Mouse (Mus musculus) olfactory bulb, adult 2 months (tissue): ENCODE results near the gene Slc25a41. TPM values are rescaled to one million over a fixed set of nuclear protein-coding genes. Genes with fewer than 3 reads are reported as not detected.

ENCODE experiments used
- H3K27ac ChIP-seq: fragments of 200-500 bp; 2 replicates; pipeline ENCODE4 v1.5.1; 2012; ENCODE audit warnings: low read depth, low read length; ENCODE audit not compliant: insufficient read depth
- H3K4me1 ChIP-seq: fragments of 200-500 bp; 2 replicates; pipeline ENCODE4 v1.6.1; 2012; ENCODE audit warnings: low read length; ENCODE audit not compliant: control insufficient read depth, insufficient read depth
- H3K4me3 ChIP-seq: fragments of 200-500 bp; 2 replicates; pipeline ENCODE4 v1.5.1; 2012; ENCODE audit warnings: mild to moderate bottlenecking, low read depth, low read length, moderate library complexity; ENCODE audit not compliant: insufficient read depth
- CTCF ChIP-seq: fragments of 200-500 bp; IDR thresholded peaks from 2 replicates; pipeline ENCODE4 v1.5.1; 2012; ENCODE audit warnings: low read depth, mild to moderate bottlenecking, low read length, moderate library complexity; ENCODE audit not compliant: insufficient read depth
- POLR2A ChIP-seq: fragments of 200-500 bp; IDR thresholded peaks from 2 replicates; pipeline ENCODE4 v1.6.1; 2012; ENCODE audit warnings: mild to moderate bottlenecking, low read depth, low read length, moderate library complexity; ENCODE audit not compliant: insufficient read depth
- WGBS: fragments of 180-500 bp; shearing (Covaris S2); methylation state at CpG from one replicate; pipeline ENCODE4 v1.1.7; 2018; 5-methylcytosine and 5-hydroxymethylcytosine counted together
- polyA plus RNA-seq: library from polyadenylated mRNA; stranded (reverse); fragments of >200 nt; gene quantifications from 2 replicates; pipeline ENCODE4 v1.2.4, GENCODE M21; 2012; ENCODE audit warnings: low replicate concordance; ENCODE audit not compliant: missing spikeins, insufficient read depth, insufficient read length

The Slc25a41 gene
- polyA plus RNA-seq, 1 experiment, result not detected

- no peak overlapping the region for H3K4me3 ChIP-seq
- 32% methylated on average over 9 of the region's 9 CpGs for WGBS
- H3K4me1 ChIP-seq, result no peaks in the 10 kb centered on the region
- H3K27ac ChIP-seq, result no peak overlapping the region
- TF ChIP-seq POLR2A, result no peak
- no peak for TF ChIP-seq CTCF
These were observed 28.8 kb upstream of the Slc25a41 start for GRCm38 (mm10) chr17:57070272-57070671.

- Histone ChIP-seq H3K4me3 (no peak overlapping the region), H3K4me1 (peaks cover 7% of the 10 kb centered on the region), H3K27ac (no peak overlapping the region)
- WGBS, result 72% methylated on average over 5 of the region's 5 CpGs
- no peak for TF ChIP-seq POLR2A
- no peak for TF ChIP-seq CTCF
These were observed 25.5 kb upstream of the Slc25a41 start for GRCm38 (mm10) chr17:57066908-57067307.

DNA sequence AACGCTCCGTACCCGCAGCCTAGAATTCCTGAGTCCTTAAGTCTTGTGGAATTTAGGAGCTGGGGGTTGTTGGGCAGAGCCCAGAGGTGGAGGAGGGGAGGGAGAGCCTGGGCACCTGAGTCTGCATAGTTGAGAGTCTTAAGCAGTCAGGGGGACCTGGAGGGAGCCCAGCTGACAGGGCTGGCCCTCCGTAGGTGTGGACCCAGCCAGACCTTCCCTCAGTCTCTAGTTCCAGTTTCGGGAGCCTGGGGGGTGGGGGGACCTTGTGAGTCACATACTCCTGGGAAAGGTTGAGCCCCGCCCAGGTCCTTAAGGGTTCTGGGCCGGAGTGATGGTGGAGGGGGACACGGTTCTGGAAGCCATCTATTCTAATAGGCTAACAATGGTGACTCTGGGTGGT lies 21.6 kb upstream of the Slc25a41 start:
- Histone ChIP-seq H3K4me3 (no peak overlapping the region), H3K27ac (no peak overlapping the region), H3K4me1 (peaks cover 14% of the 10 kb centered on the region)
- TF ChIP-seq POLR2A (no peak), CTCF (no peak)
- 35% methylated on average over 8 of the region's 8 CpGs for WGBS

GRCm38 (mm10) chr17:57062548-57062947 lies 21.1 kb upstream of the Slc25a41 start:
- no peak overlapping the region for H3K27ac ChIP-seq
- WGBS, result 5% methylated on average over 22 of the region's 22 CpGs
- TF ChIP-seq CTCF, result no peak
- TF ChIP-seq POLR2A, result no peak
- H3K4me1 ChIP-seq, result peaks cover 17% of the 10 kb centered on the region
- H3K4me3 ChIP-seq, result no peak overlapping the region

GRCm38 (mm10) chr17:57062011-57062521 lies 20.6 kb upstream of the Slc25a41 start:
- no peak overlapping the region for H3K27ac ChIP-seq
- H3K4me1 ChIP-seq, result peaks cover 17% of the 10 kb centered on the region
- WGBS, result 2% methylated on average over 39 of the region's 39 CpGs
- H3K4me3 ChIP-seq, result no peak overlapping the region
- TF ChIP-seq CTCF (no peak), POLR2A (no peak)

DNA sequence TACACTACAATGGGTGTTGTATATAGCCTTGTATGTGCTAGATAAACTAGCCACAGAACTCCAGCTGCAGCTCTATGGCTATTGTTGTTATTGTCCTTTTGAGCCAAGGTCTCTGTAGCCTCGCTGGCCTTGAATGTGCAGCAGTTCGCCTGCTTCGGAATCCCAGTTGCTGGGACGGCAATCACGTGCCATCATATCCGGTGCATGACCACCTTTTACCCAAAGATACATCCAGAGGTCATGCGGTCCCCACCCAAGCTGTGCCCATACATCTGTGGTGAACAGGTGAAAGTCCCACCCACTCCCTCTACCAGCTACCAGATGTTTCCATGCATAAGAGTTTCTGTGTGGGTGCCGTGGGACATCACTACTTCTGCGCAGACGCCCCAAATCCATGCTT lies 19.6 kb upstream of the Slc25a41 start:
- H3K4me3 ChIP-seq, result no peak overlapping the region
- H3K27ac ChIP-seq, result no peak overlapping the region
- H3K4me1 ChIP-seq, result peaks cover 17% of the 10 kb centered on the region
- TF ChIP-seq CTCF, result no peak
- TF ChIP-seq POLR2A, result no peak
- 41% methylated on average over 10 of the region's 10 CpGs for WGBS

DNA sequence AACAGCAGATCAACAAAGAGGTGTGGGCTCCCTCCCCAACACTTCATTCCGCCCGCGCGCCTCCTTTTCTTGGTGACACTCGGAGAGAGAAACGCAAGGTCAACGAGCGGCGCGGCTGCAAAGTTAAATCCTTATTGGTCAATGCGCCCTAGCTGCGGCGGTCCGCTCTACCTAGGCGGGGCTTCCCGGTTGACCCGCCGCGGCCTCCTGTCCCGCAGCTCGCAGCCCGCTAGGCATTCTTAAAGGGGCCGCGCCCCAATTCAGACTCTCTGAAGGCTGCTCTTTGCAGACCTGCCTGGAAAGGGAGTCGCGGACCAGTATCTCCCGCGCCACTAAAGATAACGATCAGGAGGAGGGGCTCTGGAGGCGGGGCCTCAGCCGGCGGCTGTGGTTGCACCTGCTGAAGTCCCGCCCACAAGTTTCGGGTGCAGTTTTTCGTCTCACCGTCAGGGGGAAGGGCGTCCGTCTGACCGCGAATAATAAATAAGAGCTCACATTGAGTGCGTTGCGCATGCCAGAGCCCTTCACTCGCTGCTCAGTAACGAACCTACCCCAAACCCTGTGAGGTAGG lies 18.9 kb upstream of the Slc25a41 start:
- TF ChIP-seq POLR2A, result peak; percentile 23; the same call in 1 of the 2 replicates
- peak; percentile 65 for TF ChIP-seq CTCF
- under 1% methylated on average over 44 of the region's 44 CpGs for WGBS
- H3K4me1 ChIP-seq, result peaks cover 17% of the 10 kb centered on the region
- peak overlapping the region; percentile 83 for H3K4me3 ChIP-seq
- peak overlapping the region; percentile 73 for H3K27ac ChIP-seq

DNA sequence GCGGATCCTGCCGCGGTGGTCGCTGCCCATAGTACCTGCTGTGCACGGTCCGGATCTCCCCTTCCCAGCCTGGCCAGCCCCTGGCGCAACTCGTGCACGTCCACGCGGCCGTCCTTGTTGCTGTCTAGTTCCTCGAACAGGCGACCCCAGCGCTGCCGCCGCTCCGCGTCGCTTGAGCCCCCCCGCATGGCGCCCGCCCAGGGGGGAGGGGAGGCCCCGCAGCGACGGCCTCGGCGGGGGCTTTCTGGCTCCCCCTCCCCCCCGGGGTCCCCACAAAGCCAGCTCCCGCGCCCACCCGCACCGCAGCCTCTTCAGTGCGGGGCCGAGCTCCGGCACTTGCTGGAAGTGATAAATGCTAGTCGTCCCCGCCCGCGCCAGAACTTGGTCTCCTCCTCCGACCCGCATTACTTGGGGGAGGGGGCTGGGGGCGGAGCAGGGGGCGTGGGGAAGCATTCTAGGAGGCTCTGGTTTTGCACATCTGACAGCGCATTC lies 18.1 kb upstream of the Slc25a41 start, which contains the start of gene Slc25a23:
Gene Slc25a23 (minus strand): TSS at position 378 of the 492 bp plus-strand sequence.
- peaks cover 19% of the 10 kb centered on the region for H3K4me1 ChIP-seq
- WGBS, result under 1% methylated on average over 26 of the region's 45 CpGs
- H3K4me3 ChIP-seq, result peak within 1 kb of the TSS; percentile 83
- H3K27ac ChIP-seq, result peak within 1 kb of the TSS; percentile 89
- TF ChIP-seq CTCF, result no peak
- TF ChIP-seq POLR2A, result no peak; the same call in 1 of the 2 replicates

DNA sequence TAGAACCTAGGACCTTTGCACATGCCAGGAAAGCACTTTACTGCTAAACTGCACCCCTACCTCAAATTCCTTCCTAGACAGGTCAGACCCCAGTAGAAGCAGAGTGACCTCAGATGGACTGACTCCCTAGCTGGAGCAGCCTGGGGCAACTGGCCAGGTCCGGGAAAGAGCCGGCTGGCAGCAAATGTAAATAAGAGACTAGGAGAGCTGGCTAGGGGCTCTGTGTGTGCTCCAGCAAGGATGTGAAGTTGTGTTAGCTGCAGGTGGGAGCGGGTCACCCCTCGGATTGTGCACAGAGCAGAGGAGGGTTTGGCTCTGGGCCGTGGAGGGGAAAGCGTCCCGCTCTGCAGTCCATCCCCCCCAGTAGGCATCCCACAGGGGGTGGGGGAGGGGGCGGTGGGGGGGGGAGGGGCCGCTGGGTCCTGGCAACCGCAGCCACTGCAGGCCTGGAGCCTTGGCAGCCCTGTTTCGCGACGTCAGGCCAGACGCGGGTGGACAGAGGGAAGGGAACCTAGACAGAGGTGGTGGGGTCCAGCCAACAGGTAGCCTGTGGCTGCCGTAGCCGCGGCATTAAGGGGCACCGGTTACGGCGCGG lies 17.5 kb upstream of the Slc25a41 start, which contains the start of gene Crb3:
Gene Crb3 (plus strand): TSS at position 215 of the 595 bp plus-strand sequence.
- no peak for TF ChIP-seq POLR2A
- TF ChIP-seq CTCF, result no peak
- Histone ChIP-seq H3K27ac (peak within 1 kb of the TSS; percentile 89), H3K4me1 (peaks cover 21% of the 10 kb centered on the region), H3K4me3 (peak within 1 kb of the TSS; percentile 83)
- under 1% methylated on average over 18 of the region's 22 CpGs for whole genome bisulfite sequencing
